In genomic region chr7:111028281-111029045, GRCm38 (mm10) we compare ENCODE assay signal across 7 mouse cellular contexts. TPM values are rescaled to one million over a fixed set of nuclear protein-coding genes. Genes with fewer than 3 reads are reported as not detected.
DNase-seq lines count a peak whose midpoint lies in the region; ATAC-seq lines count a peak whose summit lies in the region.

Ctr9 (plus strand) TSS chr7:111028951.

- peak; percentile 97 for DNase-seq in adrenal gland, postnatal 14 days
- peak; percentile 90 for DNase-seq in embryonic facial prominence, embryonic 11.5 days (ENCODE audit: low spot score)
- peak; percentile 99 for DNase-seq in heart, adult 11 months
- DNase-seq in kidney, adult 18-20 months = peak; percentile 98
- peak; percentile 92 for DNase-seq in limb, embryonic 11.5 days (ENCODE audit: low spot score)
- DNase-seq in midbrain, embryonic 14.5 days = peak; percentile 95
- peak; percentile 87 to 95 for DNase-seq in spleen, adult 18-20 months

- peak within 1 kb of the TSS; percentile 67 for H3K4me3 ChIP-seq in embryonic facial prominence, embryonic 11.5 days (ENCODE audit: low read depth, low read length)
- H3K4me3 ChIP-seq in limb, embryonic 11.5 days (ENCODE audit: low read depth, low read length) = peak within 1 kb of the TSS; percentile 83
- peak within 1 kb of the TSS; percentile 96 for H3K4me3 ChIP-seq in midbrain, embryonic 14.5 days (replicated peaks; ENCODE audit: low read depth, low read length)

- H3K4me2 ChIP-seq in embryonic facial prominence, embryonic 11.5 days (ENCODE audit: low read depth, low read length) = peak within 1 kb of the TSS; percentile 57
- H3K4me2 ChIP-seq in limb, embryonic 11.5 days (ENCODE audit: low read depth, severe bottlenecking) = peak within 1 kb of the TSS; percentile 76
- peak within 1 kb of the TSS; percentile 79 for H3K4me2 ChIP-seq in midbrain, embryonic 14.5 days (ENCODE audit: low read length)

- H3K36me3 ChIP-seq in embryonic facial prominence, embryonic 11.5 days (replicated peaks; ENCODE audit: control insufficient read depth, insufficient read depth, low read depth, low read length) = no peaks in the 10 kb centered on the region
- H3K36me3 ChIP-seq in limb, embryonic 11.5 days (ENCODE audit: control insufficient read depth, insufficient read depth, low read length) = 0 out of 2 replicates have a peak, but pooled peaks cover 2% of the 10 kb centered on the region
- peaks cover 18% of the 10 kb centered on the region for H3K36me3 ChIP-seq in midbrain, embryonic 14.5 days (ENCODE audit: control insufficient read depth, insufficient read depth, low read length)

- ATAC-seq in embryonic facial prominence, embryonic 11.5 days (replicated peaks; ENCODE audit: insufficient number of reproducible peaks, low FRiP score, low TSS enrichment, low read depth) = peak; percentile 90
- ATAC-seq in limb, embryonic 11.5 days (ENCODE audit: insufficient number of reproducible peaks, low FRiP score, low TSS enrichment, low read depth) = peak; percentile 96
- ATAC-seq in midbrain, embryonic 14.5 days (ENCODE audit: low FRiP score, low TSS enrichment) = peak; percentile 97

- H3K27ac ChIP-seq in embryonic facial prominence, embryonic 11.5 days (replicated peaks; ENCODE audit: low read depth, low read length) = peak within 1 kb of the TSS; percentile 60; the same call in 1 of the 2 replicates
- H3K27ac ChIP-seq in limb, embryonic 11.5 days (replicated peaks; ENCODE audit: low read depth, low read length) = no peak within 1 kb of the TSS; the same call in 1 of the 2 replicates
- H3K27ac ChIP-seq in midbrain, embryonic 14.5 days (replicated peaks; ENCODE audit: low read depth, low read length) = peak within 1 kb of the TSS; percentile 94

- H3K9me3 ChIP-seq in embryonic facial prominence, embryonic 11.5 days (replicated peaks; ENCODE audit: control insufficient read depth, low read length) = no peaks in the 10 kb centered on the region
- no peaks in the 10 kb centered on the region for H3K9me3 ChIP-seq in limb, embryonic 11.5 days (ENCODE audit: control insufficient read depth, low read length)
- no peaks in the 10 kb centered on the region for H3K9me3 ChIP-seq in midbrain, embryonic 14.5 days (ENCODE audit: control insufficient read depth, low read length)

- peak within 1 kb of the TSS; percentile 69 for H3K9ac ChIP-seq in embryonic facial prominence, embryonic 11.5 days (replicated peaks; ENCODE audit: low read length)
- H3K9ac ChIP-seq in limb, embryonic 11.5 days (ENCODE audit: low read length) = peak within 1 kb of the TSS; percentile 76
- peak within 1 kb of the TSS; percentile 76 for H3K9ac ChIP-seq in midbrain, embryonic 14.5 days (replicated peaks; ENCODE audit: low read length)

- H3K27me3 ChIP-seq in embryonic facial prominence, embryonic 11.5 days (ENCODE audit: control insufficient read depth, insufficient read depth, low read length) = no peaks in the 10 kb centered on the region
- no peaks in the 10 kb centered on the region for H3K27me3 ChIP-seq in limb, embryonic 11.5 days (ENCODE audit: control insufficient read depth, insufficient read depth, low read length)
- H3K27me3 ChIP-seq in midbrain, embryonic 14.5 days (ENCODE audit: control insufficient read depth, insufficient read depth, low read length) = no peaks in the 10 kb centered on the region

- no peaks in the 10 kb centered on the region for H3K4me1 ChIP-seq in embryonic facial prominence, embryonic 11.5 days (ENCODE audit: control insufficient read depth, insufficient read depth, low read length)
- H3K4me1 ChIP-seq in limb, embryonic 11.5 days (ENCODE audit: control insufficient read depth, insufficient read depth, low read length) = 0 out of 2 replicates have a peak, but pooled peaks cover 5% of the 10 kb centered on the region
- H3K4me1 ChIP-seq in midbrain, embryonic 14.5 days (ENCODE audit: control insufficient read depth, insufficient read depth, low read length) = peaks cover 11% of the 10 kb centered on the region

- 7% methylated on average over 45 of the region's 45 CpGs for WGBS in embryonic facial prominence, embryonic 11.5 days
- WGBS in limb, embryonic 11.5 days = 7% methylated on average over 45 of the region's 45 CpGs
- WGBS in midbrain, embryonic 14.5 days = 7% methylated on average over 45 of the region's 45 CpGs

RNA-seq across cellular contexts. Expression of gene Ctr9, which starts in this region (rescaled TPM):
- 42.5 and 45.9 TPM in 2 replicates for total RNA-seq in adrenal gland, postnatal 14 days (2021)
- polyA plus RNA-seq in embryonic facial prominence, embryonic 11.5 days (2014; fragmentation: Nextera tagmentation; extraction: Ambion mirVana) = 82.7 and 88.1 TPM in 2 replicates
- 73.3 and 86.1 TPM in 2 replicates for polyA plus RNA-seq in limb, embryonic 11.5 days (2014; fragmentation: Nextera tagmentation; extraction: Ambion mirVana)
- polyA plus RNA-seq in midbrain, embryonic 14.5 days (2014; fragmentation: Nextera tagmentation; extraction: Ambion mirVana) = 59.4 and 90.4 TPM in 2 replicates
